12 mouse cellular contexts compared by ENCODE assay signal in genomic region chr6:115759461-115759860, GRCm38 (mm10). TPM values are rescaled to one million over a fixed set of nuclear protein-coding genes. Genes with fewer than 3 reads are reported as not detected.
DNase-seq lines count a peak whose midpoint lies in the region; ATAC-seq and TF ChIP-seq lines count a peak whose summit lies in the region.
"Had no signal": no experiment of that assay in that cellular context is flagged by ENCODE, and none has a peak within 500 bp of the region (broad histone marks: within the 10 kb centered on the region; RNA-seq: fewer than 3 reads in every experiment).

No protein-coding gene starts in this region.

- H3K36me3 ChIP-seq in forebrain, embryonic 10.5 days (replicated peaks): no peaks in the 10 kb centered on the region
- no peaks in the 10 kb centered on the region for H3K36me3 ChIP-seq in forebrain, embryonic 16.5 days (ENCODE audit: control insufficient read depth, insufficient read depth)
- H3K36me3 ChIP-seq in E14TG2a.4 (ENCODE audit: insufficient read depth, low read length): no peaks in the 10 kb centered on the region
- no peaks in the 10 kb centered on the region for H3K36me3 ChIP-seq in macrophage (ENCODE audit: inconsistent target)
- H3K36me3 ChIP-seq: hindbrain, embryonic 13.5 days had no signal

- H3K9me3 ChIP-seq in forebrain, embryonic 10.5 days: peaks cover 3% of the 10 kb centered on the region
- H3K9me3 ChIP-seq in forebrain, embryonic 16.5 days (ENCODE audit: control insufficient read depth, low read length): no peaks in the 10 kb centered on the region
- H3K9me3 ChIP-seq in E14TG2a.4 (ENCODE audit: low read length): no peaks in the 10 kb centered on the region
- H3K9me3 ChIP-seq: hindbrain, embryonic 13.5 days had no signal

- DNase-seq in forebrain, embryonic 10.5 days (ENCODE audit: extremely low spot score, low spot score): no peak
- peak; percentile 24 for DNase-seq in kidney, postnatal 10 days
- no peak for DNase-seq in natural killer cell, adult 2 months (ENCODE audit: low spot score in 2 of 2)
- DNase-seq in layer of hippocampus, postnatal 25 days (ENCODE audit: extremely low spot score in 1 of 2, low spot score in 1 of 2): no peak
- DNase-seq in heart, adult 18-20 months: no peak
- DNase-seq: gastrocnemius, postnatal 10 days had no signal

- H3K4me1 ChIP-seq in forebrain, embryonic 10.5 days: peaks cover 50% of the 10 kb centered on the region
- peaks cover 10% of the 10 kb centered on the region for H3K4me1 ChIP-seq in forebrain, embryonic 16.5 days (replicated peaks; ENCODE audit: control insufficient read depth, insufficient read depth, low read length)
- peaks cover 66% of the 10 kb centered on the region for H3K4me1 ChIP-seq in E14TG2a.4 (replicated peaks; ENCODE audit: low read depth, low read length)

- ATAC-seq in forebrain, embryonic 16.5 days: no peak
- ATAC-seq: midbrain, embryonic 16.5 days had no signal

- H3K27me3 ChIP-seq in forebrain, embryonic 10.5 days (ENCODE audit: poor library complexity, severe bottlenecking): no peaks in the 10 kb centered on the region
- H3K27me3 ChIP-seq in forebrain, embryonic 16.5 days (replicated peaks; ENCODE audit: control insufficient read depth, insufficient read depth, low read length): no peaks in the 10 kb centered on the region
- no peaks in the 10 kb centered on the region for H3K27me3 ChIP-seq in E14TG2a.4 (ENCODE audit: insufficient read depth, low read length)
- H3K27me3 ChIP-seq: hindbrain, embryonic 13.5 days had no signal

- no peak for TF ChIP-seq CTCF in E14TG2a.4 (conservative IDR thresholded peaks at IDR 0.05; ENCODE audit: low read length)

- H3K27ac ChIP-seq in forebrain, embryonic 10.5 days: 0 out of 2 replicates have a peak overlapping the region, but pooled peaks have one; percentile 17
- no peak overlapping the region for H3K27ac ChIP-seq in forebrain, embryonic 16.5 days (ENCODE audit: low read length)
- H3K27ac ChIP-seq in macrophage: peak overlapping the region; percentile 12; the same call in 1 of the 2 replicates
- H3K27ac ChIP-seq: hindbrain, embryonic 13.5 days had no signal

- 78% methylated on average over 5 of the region's 5 CpGs for WGBS in forebrain, embryonic 10.5 days
- WGBS in forebrain, embryonic 16.5 days: 77% methylated on average over 5 of the region's 5 CpGs
- WGBS in macrophage (ENCODE audit: missing documents): 21% methylated on average over 5 of the region's 5 CpGs

- no peak overlapping the region for H3K4me3 ChIP-seq in forebrain, embryonic 10.5 days
- no peak overlapping the region for H3K4me3 ChIP-seq in forebrain, embryonic 16.5 days (replicated peaks; ENCODE audit: low read length)
- H3K4me3 ChIP-seq in E14TG2a.4 (replicated peaks; ENCODE audit: low read length) (peak overlapping the region; percentile 29; the same call in 1 of the 2 replicates), macrophage (ENCODE audit: inconsistent target) (no peak overlapping the region)
- H3K4me3 ChIP-seq: hindbrain, embryonic 13.5 days had no signal

- no peak overlapping the region for H3K9ac ChIP-seq in forebrain, embryonic 16.5 days (replicated peaks; ENCODE audit: low read depth, low read length)
- H3K9ac ChIP-seq: hindbrain, embryonic 13.5 days had no signal

- H3K79me2 ChIP-seq in macrophage (ENCODE audit: inconsistent target): no peaks in the 10 kb centered on the region

- H3K4me2 ChIP-seq in forebrain, embryonic 16.5 days (ENCODE audit: low read length): no peak overlapping the region
- H3K4me2 ChIP-seq: hindbrain, embryonic 13.5 days had no signal

RNA-seq across cellular contexts. Expression of gene Tmem40, which starts 2.7 kb away (rescaled TPM):
- 0.97 and 1.5 TPM in 2 replicates for polyA plus RNA-seq in forebrain, embryonic 10.5 days (2016; fragmentation: Nextera tagmentation; extraction: Ambion mirVana)
- polyA plus RNA-seq in forebrain, embryonic 16.5 days (2015; fragmentation: Nextera tagmentation; extraction: Ambion mirVana): 0.91 TPM in 1 of 2 replicates, not detected in the other
- total RNA-seq in macrophage (2018; cell fraction: chromatin; rRNA removed): 1 to 10 TPM in 9 of 26 experiments, under 1 TPM in 5, not detected in 12; 0.75 to 7.2 (median 2.1) TPM
- 1 to 10 TPM in 14 of 26 experiments, under 1 TPM in 12; 0.28 to 4.5 (median 1.2) TPM for total RNA-seq in macrophage (2018; cell fraction: cytosol; rRNA removed)
- total RNA-seq in macrophage (2018; cell fraction: nucleus; rRNA removed): 1 to 10 TPM in 12 of 26 experiments, under 1 TPM in 5, not detected in 9; 0.63 to 4.9 (median 1.6) TPM
- 0.49 to 1.5 TPM (median 0.86 TPM) in 3 replicates for polyA plus RNA-seq in macrophage (2018)
- under 1 TPM in 1 of 2 experiments, not detected in 1; 0.62 TPM for total RNA-seq in layer of hippocampus, postnatal 25 days (2021)
- under 1 TPM; 0.54 to 0.60 TPM for total RNA-seq in heart, adult 18-20 months (2021)
- polyA plus RNA-seq: C2C12 had no signal

RNA-seq across cellular contexts. Expression of gene Cand2, which starts 14.9 kb away (rescaled TPM):
- polyA plus RNA-seq in forebrain, embryonic 10.5 days (2016; fragmentation: Nextera tagmentation; extraction: Ambion mirVana): 59.5 and 65.2 TPM in 2 replicates
- 16.7 and 17.9 TPM in 2 replicates for polyA plus RNA-seq in forebrain, embryonic 16.5 days (2015; fragmentation: Nextera tagmentation; extraction: Ambion mirVana)
- 1 to 10 TPM in 2 of 26 experiments, under 1 TPM in 16, not detected in 8; 0.13 to 1.4 (median 0.51) TPM for total RNA-seq in macrophage (2018; cell fraction: chromatin; rRNA removed)
- under 1 TPM; 0.15 to 0.63 (median 0.38) TPM for total RNA-seq in macrophage (2018; cell fraction: cytosol; rRNA removed)
- under 1 TPM in 25 of 26 experiments, not detected in 1; 0.12 to 0.74 (median 0.31) TPM for total RNA-seq in macrophage (2018; cell fraction: nucleus; rRNA removed)
- polyA plus RNA-seq in macrophage (2018): 0.33 to 0.35 TPM (median 0.34 TPM) in 3 replicates
- 1 to 10 TPM; 2.7 to 3.8 TPM for total RNA-seq in layer of hippocampus, postnatal 25 days (2021)
- total RNA-seq in heart, adult 18-20 months (2021): 10 to 100 TPM; 73.3 to 76.6 TPM

RNA-seq across cellular contexts. Expression of gene Rpl32, which starts 49.1 kb away (rescaled TPM):
- 1,831 and 1,874 TPM in 2 replicates for polyA plus RNA-seq in forebrain, embryonic 10.5 days (2016; fragmentation: Nextera tagmentation; extraction: Ambion mirVana)
- 1,104 and 1,269 TPM in 2 replicates for polyA plus RNA-seq in forebrain, embryonic 16.5 days (2015; fragmentation: Nextera tagmentation; extraction: Ambion mirVana)
- total RNA-seq in macrophage (2018; cell fraction: chromatin; rRNA removed): 100 to 1,000 TPM in 1 of 26 experiments, 10 to 100 TPM in 25; 13.8 to 306 (median 24.5) TPM
- 1,000 to 10,000 TPM in 14 of 26 experiments, 100 to 1,000 TPM in 12; 650 to 2,033 (median 1,073) TPM for total RNA-seq in macrophage (2018; cell fraction: cytosol; rRNA removed)
- total RNA-seq in macrophage (2018; cell fraction: nucleus; rRNA removed): 100 to 1,000 TPM in 20 of 26 experiments, 10 to 100 TPM in 6; 80.9 to 229 (median 117) TPM
- polyA plus RNA-seq in macrophage (2018): 1,117 to 2,121 TPM (median 1,999 TPM) in 3 replicates
- total RNA-seq in layer of hippocampus, postnatal 25 days (2021): 100 to 1,000 TPM; 471 to 520 TPM
- 100 to 1,000 TPM; 616 to 693 TPM for total RNA-seq in heart, adult 18-20 months (2021)

Comparison
In these comparisons a context has a peak if more than half of its experiments do, and no peak if none do; other contexts are left out.
1. RNA of gene Cand2, which starts 14.9 kb away (polyA plus RNA-seq): 59.5 to 65.2 TPM in forebrain, embryonic 10.5 days and 16.7 to 17.9 TPM in forebrain, embryonic 16.5 days; 0.33 to 0.35 TPM in macrophage; every median in the first group is over 10 times any median in the second.